Mouse (Mus musculus) limb, embryonic 13.5 days (tissue): ENCODE measurements around the gene Spata6. TPM values are rescaled to one million over a fixed set of nuclear protein-coding genes. Genes with fewer than 3 reads are reported as not detected.
A peak's percentile ranks its signal among the peaks of the same experiment; 100 is the strongest.

Source experiments
- ATAC-seq: fragments of 200-750 bp; cut with Nextera tagmentation; 2 replicates; pipeline ENCODE4 v1.8.0; 2017; ENCODE audit warnings: low read depth, moderate number of reproducible peaks, moderate TSS enrichment; ENCODE audit not compliant: low FRiP score
- H3K27ac ChIP-seq: fragments of 300-500 bp; sonication (generic); 2 replicates; pipeline ENCODE4 v1.5.1; 2015; ENCODE audit warnings: inconsistent platforms, mild to moderate bottlenecking, moderate library complexity
- H3K27me3 ChIP-seq: fragments of 300-500 bp; sonication (generic); 2 replicates; pipeline ENCODE4 v1.6.1; 2015; ENCODE audit warnings: mild to moderate bottlenecking, inconsistent platforms
- H3K36me3 ChIP-seq: fragments of 300-500 bp; sonication (generic); 2 replicates; pipeline ENCODE4 v1.6.1; 2015; ENCODE audit warnings: inconsistent platforms, mild to moderate bottlenecking, moderate library complexity
- H3K4me1 ChIP-seq: fragments of 300-500 bp; sonication (generic); 2 replicates; pipeline ENCODE4 v1.6.1; 2015; ENCODE audit warnings: inconsistent platforms
- H3K4me2 ChIP-seq: fragments of 300-500 bp; sonication (generic); replicated peaks from 2 replicates; pipeline ENCODE4 v1.6.1; 2015; ENCODE audit warnings: inconsistent platforms, mild to moderate bottlenecking, moderate library complexity
- H3K4me3 ChIP-seq: fragments of 300-500 bp; sonication (generic); 2 replicates; pipeline ENCODE4 v1.5.1; 2015; ENCODE audit warnings: moderate library complexity, mild to moderate bottlenecking, inconsistent platforms
- H3K9ac ChIP-seq: fragments of 300-500 bp; sonication (generic); 2 replicates; pipeline ENCODE4 v1.6.1; 2015; ENCODE audit warnings: mild to moderate bottlenecking, inconsistent platforms
- H3K9me3 ChIP-seq: fragments of 300-500 bp; sonication (generic); 2 replicates; pipeline ENCODE4 v1.6.1; 2016; ENCODE audit warnings: inconsistent platforms
- WGBS: fragments of 180-500 bp; shearing (Covaris S2); methylation state at CpG from one replicate; pipeline ENCODE4 v1.1.7; 2015; 5-methylcytosine and 5-hydroxymethylcytosine counted together
- polyA plus RNA-seq: library from polyadenylated mRNA; unstranded; fragments of >200 nt; fragmentation: Nextera tagmentation; extraction: Ambion mirVana; gene quantifications from 2 replicates; pipeline ENCODE4 v1.2.1, GENCODE M21; 2015

Spata6 gene
- 32.1 and 34.9 TPM in 2 replicates for polyA plus RNA-seq

DNA sequence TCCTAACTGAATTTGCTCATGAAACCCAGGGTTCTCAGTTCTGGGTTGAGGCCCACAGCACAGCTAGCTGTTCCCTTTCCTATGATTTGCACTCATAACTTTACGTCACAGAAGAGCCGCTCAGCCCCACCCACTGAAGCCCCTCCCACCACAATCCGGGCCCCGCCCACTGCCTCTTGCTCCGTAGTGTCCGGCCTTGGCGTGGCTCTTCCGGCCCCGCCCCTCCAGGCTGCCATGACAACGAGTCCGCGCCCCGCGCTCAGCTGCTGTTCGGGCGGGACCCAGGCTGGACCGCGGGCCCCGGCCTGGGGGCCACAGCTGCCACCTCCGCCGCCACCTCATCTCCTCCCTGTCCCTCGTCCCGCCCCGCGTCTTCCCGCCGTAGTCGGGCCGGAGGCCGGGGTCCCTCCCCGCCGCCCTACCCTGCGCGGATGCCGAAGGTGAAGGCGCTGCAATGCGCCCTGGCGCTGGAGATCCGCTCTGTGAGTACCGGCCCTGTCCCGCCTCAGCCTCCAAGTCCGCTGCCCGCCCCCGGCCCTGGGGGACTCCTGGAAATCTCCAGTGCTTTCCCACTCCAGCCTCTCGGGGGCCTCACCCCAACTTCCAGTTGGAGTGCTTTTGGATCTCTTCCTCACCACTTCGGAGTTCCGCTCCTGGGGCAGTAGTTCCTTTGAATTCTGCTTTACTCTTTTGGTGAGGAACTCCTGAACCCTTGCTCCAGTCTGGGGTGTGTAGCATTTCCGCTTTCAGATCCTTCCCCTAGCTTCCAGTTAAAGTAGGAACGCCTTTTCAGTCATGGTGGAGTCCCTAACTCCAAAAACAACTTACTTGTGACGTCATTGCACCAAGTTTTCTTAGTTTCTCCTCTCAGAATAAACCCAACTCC is at the start of gene Spata6:
Gene Spata6 (plus strand): TSS at position 209 of the 886 bp plus-strand sequence.
- H3K27me3 ChIP-seq: no peaks in the 10 kb centered on the region
- H3K4me1 ChIP-seq: peaks cover 14% of the 10 kb centered on the region
- peak within 1 kb of the TSS; percentile 84 for H3K27ac ChIP-seq
- WGBS: under 1% methylated on average over 49 of the region's 50 CpGs
- no peaks in the 10 kb centered on the region for H3K36me3 ChIP-seq
- peak within 1 kb of the TSS; percentile 90 for H3K4me3 ChIP-seq
- ATAC-seq: peak; percentile 95
- peak within 1 kb of the TSS; percentile 72 for H3K4me2 ChIP-seq
- H3K9me3 ChIP-seq: no peaks in the 10 kb centered on the region
- peak within 1 kb of the TSS; percentile 82 for H3K9ac ChIP-seq

DNA sequence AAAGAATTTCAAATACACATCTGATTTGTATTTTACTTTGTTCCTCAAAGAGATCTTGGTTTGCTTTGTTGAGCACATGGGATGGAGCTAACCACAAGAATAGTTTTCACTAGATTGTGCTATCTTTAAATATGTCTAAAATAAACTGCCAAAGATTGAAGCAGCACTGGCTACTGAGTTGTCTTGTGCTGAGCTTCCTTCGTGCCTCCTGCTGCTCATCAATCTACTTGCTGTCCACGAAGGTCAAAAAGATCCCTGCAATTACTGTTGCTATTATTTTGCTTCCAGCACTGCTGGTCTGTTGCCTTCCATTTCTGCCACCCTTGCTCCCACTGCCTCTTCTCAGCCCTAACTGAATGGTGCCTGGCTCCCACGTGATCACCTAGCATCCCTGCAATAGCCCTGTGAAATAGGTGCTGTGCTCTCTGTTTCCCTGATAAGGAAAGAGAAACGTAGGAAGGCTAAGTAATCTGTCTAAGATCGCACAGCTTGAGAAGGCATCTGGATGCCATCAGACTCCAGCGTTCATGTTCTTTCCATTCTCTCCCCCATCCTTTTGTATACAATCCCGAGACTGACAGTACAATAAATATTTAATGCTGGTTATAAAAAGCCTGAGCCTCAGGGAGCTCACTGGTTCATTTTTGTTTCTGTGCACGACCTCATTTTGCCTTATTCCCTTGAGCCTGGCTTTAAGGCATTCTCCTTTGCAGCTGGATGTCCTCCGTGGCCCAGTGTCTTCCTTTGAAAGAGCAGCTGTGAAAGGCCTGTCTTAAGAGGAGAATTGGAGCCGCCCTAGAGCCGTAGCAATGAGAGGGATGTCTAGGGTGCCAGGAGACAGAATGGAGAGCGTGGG is 49.0 kb upstream of the Spata6 start:
- ATAC-seq: peak; percentile 83
- Histone ChIP-seq H3K27me3 (no peaks in the 10 kb centered on the region), H3K4me2 (peak overlapping the region; percentile 19; the same call in 1 of the 2 replicates), H3K36me3 (no peaks in the 10 kb centered on the region), H3K4me3 (no peak overlapping the region), H3K9me3 (no peaks in the 10 kb centered on the region), H3K27ac (peak overlapping the region; percentile 59; the same call in 1 of the 2 replicates), H3K4me1 (peaks cover 18% of the 10 kb centered on the region; the same call in 1 of the 2 replicates), H3K9ac (no peak overlapping the region)
- WGBS: 17% methylated on average over 12 of the region's 12 CpGs

DNA sequence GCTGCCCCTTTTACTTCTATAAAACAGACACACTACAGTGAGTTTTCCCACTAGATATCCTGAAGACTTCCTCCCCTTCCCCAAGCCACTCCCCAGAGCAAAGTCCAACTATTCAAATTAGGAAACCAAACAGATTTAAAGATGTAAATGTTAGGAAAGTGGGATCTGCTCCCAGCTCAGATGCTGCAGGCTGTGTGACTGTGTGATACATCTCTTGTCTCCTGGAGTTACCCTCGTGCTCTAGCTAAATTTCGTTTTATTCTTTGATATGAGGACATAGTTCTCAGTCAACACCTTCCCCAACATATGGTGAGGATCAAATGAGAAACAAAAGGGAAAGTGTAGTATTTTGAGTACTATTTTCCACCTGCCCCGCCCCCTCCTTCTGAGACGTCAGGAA is 48.3 kb upstream of the Spata6 start:
- Histone ChIP-seq H3K36me3 (no peaks in the 10 kb centered on the region), H3K27ac (no peak overlapping the region; the same call in 1 of the 2 replicates)
- WGBS: 41% methylated on average over 4 of the region's 4 CpGs

DNA sequence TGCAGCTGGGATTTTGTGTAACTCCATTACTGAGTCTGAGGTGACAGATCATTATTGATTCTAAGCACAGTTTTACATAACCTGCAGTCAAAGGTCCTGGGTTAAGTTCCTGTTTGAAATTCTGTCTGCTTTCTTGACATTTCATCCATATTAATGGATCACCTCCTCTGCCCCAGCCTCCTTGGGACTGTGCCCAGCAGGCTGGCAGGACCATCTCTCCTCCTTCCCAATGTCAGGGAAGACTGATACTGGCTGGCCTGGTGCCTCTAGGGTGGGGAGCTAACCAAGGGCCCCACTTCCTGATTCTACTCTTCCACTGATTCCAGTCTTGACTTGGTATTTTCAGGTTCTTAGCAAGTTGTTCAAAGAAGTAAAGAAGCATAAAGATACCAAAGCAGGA is 45.9 kb upstream of the Spata6 start:
- Histone ChIP-seq H3K27ac (no peak overlapping the region), H3K4me2 (no peak overlapping the region), H3K9me3 (no peaks in the 10 kb centered on the region), H3K36me3 (no peaks in the 10 kb centered on the region), H3K9ac (no peak overlapping the region), H3K4me1 (peaks cover 18% of the 10 kb centered on the region; the same call in 1 of the 2 replicates), H3K4me3 (no peak overlapping the region), H3K27me3 (no peaks in the 10 kb centered on the region)
- no peak for ATAC-seq

More for the DNA sequence above, 48.3 kb upstream of the Spata6 start:
- peak overlapping the region; percentile 19; the same call in 1 of the 2 replicates for H3K4me2 ChIP-seq
- no peak overlapping the region for H3K9ac ChIP-seq
- no peak overlapping the region for H3K4me3 ChIP-seq
- no peaks in the 10 kb centered on the region for H3K27me3 ChIP-seq
- H3K4me1 ChIP-seq: peaks cover 18% of the 10 kb centered on the region; the same call in 1 of the 2 replicates
- H3K9me3 ChIP-seq: no peaks in the 10 kb centered on the region
- no peak for ATAC-seq

DNA sequence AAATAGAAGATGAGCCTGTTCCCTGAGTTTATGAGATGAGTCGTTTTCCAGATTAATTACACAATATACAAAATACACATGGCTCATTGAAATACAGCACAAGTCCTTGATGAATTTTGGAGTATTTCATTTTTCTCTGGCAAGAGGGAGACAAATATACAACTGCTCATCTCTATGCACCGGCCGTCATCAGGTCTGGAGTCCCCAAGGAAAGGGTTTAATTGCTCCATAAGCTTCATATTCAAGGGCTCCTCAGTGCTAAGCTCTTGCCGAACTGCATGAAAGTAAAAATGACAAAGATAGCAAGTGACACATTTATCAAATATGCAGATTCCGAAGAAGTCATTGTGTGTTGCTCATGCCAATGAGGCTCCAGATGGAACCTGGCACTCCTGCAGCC is 37.9 kb upstream of the Spata6 start:
- peaks cover 3% of the 10 kb centered on the region; the same call in 1 of the 2 replicates for H3K4me1 ChIP-seq
- no peaks in the 10 kb centered on the region for H3K27me3 ChIP-seq
- no peaks in the 10 kb centered on the region for H3K9me3 ChIP-seq
- no peak overlapping the region for H3K4me3 ChIP-seq
- no peak overlapping the region for H3K9ac ChIP-seq
- H3K4me2 ChIP-seq: no peak overlapping the region
- H3K27ac ChIP-seq: no peak overlapping the region
- WGBS: 91% methylated on average over 5 of the region's 5 CpGs
- no peaks in the 10 kb centered on the region for H3K36me3 ChIP-seq
- no peak for ATAC-seq

DNA sequence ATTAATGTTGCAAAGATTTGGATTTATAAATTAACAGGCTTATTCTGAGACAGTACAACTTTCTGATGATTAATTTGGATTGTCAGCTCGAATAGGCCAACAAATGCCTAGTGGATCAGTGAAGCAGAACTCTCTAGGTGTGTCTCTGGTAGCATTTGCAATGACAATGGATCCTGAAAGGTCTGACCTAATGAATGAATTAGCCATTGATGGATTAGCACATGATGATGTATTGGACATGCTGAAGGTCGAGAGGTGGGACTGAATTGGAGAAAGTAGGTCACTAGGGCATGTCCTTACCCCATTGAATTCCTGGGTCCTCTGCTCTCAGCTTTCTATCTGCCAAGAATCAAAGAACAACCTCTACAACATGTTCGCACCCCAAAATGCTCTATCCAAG is 37.0 kb upstream of the Spata6 start:
- no peak overlapping the region for H3K27ac ChIP-seq
- no peak overlapping the region for H3K4me2 ChIP-seq
- H3K4me3 ChIP-seq: no peak overlapping the region
- no peaks in the 10 kb centered on the region for H3K27me3 ChIP-seq
- peaks cover 8% of the 10 kb centered on the region; the same call in 1 of the 2 replicates for H3K4me1 ChIP-seq
- H3K9me3 ChIP-seq: no peaks in the 10 kb centered on the region
- WGBS: 74% methylated on average over 3 of the region's 3 CpGs
- no peaks in the 10 kb centered on the region for H3K36me3 ChIP-seq
- H3K9ac ChIP-seq: no peak overlapping the region
- ATAC-seq: no peak

DNA sequence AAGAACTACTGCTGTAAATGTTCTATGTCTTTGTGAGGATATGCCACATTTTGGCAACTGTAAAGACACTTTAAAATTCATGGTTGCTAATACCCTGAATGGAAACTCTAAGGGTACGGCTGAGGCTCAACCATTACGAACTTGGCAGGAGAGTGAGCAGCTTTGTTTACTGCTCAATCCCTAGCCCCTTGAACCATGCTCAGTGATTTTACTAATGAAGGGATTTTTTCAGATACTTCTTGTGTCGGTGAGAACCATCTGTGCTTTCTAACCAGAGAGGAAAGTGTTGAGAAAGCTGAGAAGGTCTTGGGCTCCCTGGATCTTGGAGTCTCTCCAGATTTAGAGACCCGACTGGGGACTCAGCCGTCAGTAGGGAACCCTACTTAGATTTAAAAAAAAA is 35.9 kb upstream of the Spata6 start:
- Histone ChIP-seq H3K9me3 (no peaks in the 10 kb centered on the region), H3K27ac (no peak overlapping the region), H3K4me1 (peaks cover 8% of the 10 kb centered on the region; the same call in 1 of the 2 replicates), H3K9ac (no peak overlapping the region), H3K4me2 (no peak overlapping the region), H3K4me3 (no peak overlapping the region), H3K36me3 (no peaks in the 10 kb centered on the region), H3K27me3 (no peaks in the 10 kb centered on the region)
- ATAC-seq: no peak
- WGBS: 60% methylated on average over 5 of the region's 5 CpGs

DNA sequence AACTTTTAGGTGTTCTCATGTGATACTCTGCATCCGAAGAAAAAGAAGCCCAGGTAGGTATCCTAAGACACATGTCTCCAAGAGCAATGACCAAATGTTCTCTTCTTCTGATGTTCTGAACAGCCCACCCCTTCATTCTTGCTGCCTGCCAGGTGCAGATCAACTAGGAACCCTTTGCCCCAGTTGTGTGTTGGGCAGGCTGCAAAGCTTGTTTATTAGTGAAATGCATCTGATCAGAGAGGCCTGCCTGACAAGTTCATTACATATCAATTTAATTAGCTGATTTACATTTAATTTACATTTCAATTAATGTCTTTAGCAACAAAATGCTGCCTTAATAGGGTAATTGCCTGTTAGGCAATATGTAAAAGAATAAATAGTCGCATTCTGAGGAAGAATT is 33.8 kb upstream of the Spata6 start:
- no peaks in the 10 kb centered on the region for H3K9me3 ChIP-seq
- no peaks in the 10 kb centered on the region for H3K27me3 ChIP-seq
- no peak overlapping the region for H3K9ac ChIP-seq
- H3K4me3 ChIP-seq: no peak overlapping the region
- WGBS: 64% methylated on average over 2 of the region's 2 CpGs
- ATAC-seq: no peak
- H3K36me3 ChIP-seq: no peaks in the 10 kb centered on the region
- no peak overlapping the region for H3K4me2 ChIP-seq
- H3K27ac ChIP-seq: no peak overlapping the region
- peaks cover 20% of the 10 kb centered on the region for H3K4me1 ChIP-seq

DNA sequence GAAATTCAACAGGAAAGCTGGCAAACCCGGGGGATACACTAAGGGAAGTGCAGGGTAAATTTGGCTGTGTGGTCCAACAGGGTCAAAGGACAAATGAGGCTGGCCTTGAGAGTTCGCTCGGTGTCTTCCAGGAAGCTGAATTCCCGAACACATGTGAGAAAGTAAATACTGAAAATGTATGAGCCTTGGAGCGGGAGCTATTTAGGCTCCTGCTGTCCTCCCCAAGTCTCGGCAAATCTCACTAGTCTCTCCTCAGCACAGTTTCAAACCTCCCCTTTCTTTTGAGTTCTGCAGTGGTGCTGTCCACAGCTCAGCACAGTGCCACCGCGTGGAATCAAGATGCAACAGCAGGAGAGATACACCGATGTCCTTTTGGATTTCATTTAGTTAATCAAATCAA is 32.8 kb upstream of the Spata6 start:
- no peak overlapping the region for H3K9ac ChIP-seq
- peaks cover 30% of the 10 kb centered on the region for H3K4me1 ChIP-seq
- ATAC-seq: no peak
- no peaks in the 10 kb centered on the region for H3K27me3 ChIP-seq
- H3K4me3 ChIP-seq: no peak overlapping the region
- no peaks in the 10 kb centered on the region for H3K9me3 ChIP-seq
- H3K36me3 ChIP-seq: no peaks in the 10 kb centered on the region
- WGBS: 6% methylated on average over 9 of the region's 9 CpGs
- H3K4me2 ChIP-seq: peak overlapping the region; percentile 40
- H3K27ac ChIP-seq: no peak overlapping the region

DNA sequence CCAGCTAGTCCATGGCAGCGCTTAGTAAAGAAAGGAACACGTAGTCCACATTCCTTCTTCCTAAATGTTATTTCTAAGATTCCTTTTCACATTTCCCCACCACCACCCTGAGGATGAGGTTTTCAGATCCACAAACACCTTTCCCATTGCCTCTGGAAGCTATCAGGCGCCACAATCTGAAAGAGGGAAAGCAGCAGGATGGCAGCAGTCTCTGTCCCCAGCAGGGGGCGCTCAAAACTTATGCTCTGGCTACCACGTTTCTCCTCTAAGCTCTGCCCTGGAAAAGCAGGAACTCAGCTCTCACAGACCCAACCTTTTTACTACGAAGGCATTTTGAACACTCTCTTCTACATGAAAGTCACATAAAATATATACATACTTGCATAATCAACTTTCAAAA is 32.2 kb upstream of the Spata6 start:
- Histone ChIP-seq H3K27me3 (no peaks in the 10 kb centered on the region), H3K36me3 (no peaks in the 10 kb centered on the region), H3K4me3 (no peak overlapping the region), H3K9me3 (no peaks in the 10 kb centered on the region), H3K9ac (no peak overlapping the region), H3K4me1 (peaks cover 33% of the 10 kb centered on the region), H3K27ac (0 out of 2 replicates have a peak overlapping the region, but pooled peaks have one; percentile 15), H3K4me2 (peak overlapping the region; percentile 53)
- ATAC-seq: no peak
- 13% methylated on average over 6 of the region's 6 CpGs for WGBS

DNA sequence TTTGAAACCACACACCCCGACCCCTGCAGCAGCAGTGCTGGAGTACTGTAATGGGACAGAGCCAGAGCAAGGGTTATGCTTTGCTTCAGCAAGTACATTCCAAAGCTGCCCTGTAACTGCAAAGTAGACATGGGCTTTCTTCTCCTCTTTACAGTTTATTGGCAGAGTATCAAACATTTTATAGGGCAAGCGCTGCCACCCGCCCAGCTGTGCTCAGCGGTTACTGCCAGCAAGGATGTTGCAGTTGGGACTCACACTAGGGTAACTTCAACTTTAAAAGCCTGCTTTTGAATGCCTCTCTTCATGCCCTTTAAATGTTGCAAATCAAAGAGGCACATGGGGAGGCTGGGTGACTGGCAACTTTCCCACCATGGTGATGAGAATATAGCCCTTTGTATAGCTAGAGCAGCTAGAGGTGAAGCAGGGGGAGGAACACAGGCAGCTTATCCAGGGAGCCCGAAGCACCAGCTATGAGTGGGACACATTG is 28.7 kb upstream of the Spata6 start:
- 16% methylated on average over 5 of the region's 5 CpGs for WGBS
- Histone ChIP-seq H3K4me2 (peak overlapping the region; percentile 28), H3K4me3 (no peak overlapping the region), H3K27ac (peak overlapping the region; percentile 82), H3K4me1 (peaks cover 33% of the 10 kb centered on the region), H3K9me3 (no peaks in the 10 kb centered on the region), H3K9ac (no peak overlapping the region), H3K36me3 (no peaks in the 10 kb centered on the region), H3K27me3 (no peaks in the 10 kb centered on the region)
- peak; percentile 93 for ATAC-seq

DNA sequence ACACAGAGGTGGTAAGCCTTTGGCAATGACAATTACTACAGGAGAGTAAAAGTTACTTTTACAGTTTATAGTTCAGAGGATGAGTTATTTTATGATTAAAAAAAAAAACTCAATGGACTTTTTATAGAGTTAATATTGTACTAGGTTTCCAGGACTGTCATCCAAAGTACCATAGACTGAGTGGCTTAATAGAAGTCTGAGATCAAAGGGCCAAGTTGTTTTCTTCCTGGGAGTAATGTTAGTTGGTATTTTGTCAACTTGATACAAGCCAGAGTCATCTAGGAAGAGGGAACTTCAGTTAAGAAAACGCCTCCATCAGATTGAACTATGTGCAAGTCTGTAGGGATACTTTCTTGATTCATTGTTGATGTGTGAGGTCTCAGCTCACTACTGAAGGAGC is 18.4 kb upstream of the Spata6 start:
- H3K4me2 ChIP-seq: no peak overlapping the region
- H3K36me3 ChIP-seq: no peaks in the 10 kb centered on the region
- no peaks in the 10 kb centered on the region for H3K9me3 ChIP-seq
- H3K4me3 ChIP-seq: no peak overlapping the region
- no peak overlapping the region for H3K27ac ChIP-seq
- H3K9ac ChIP-seq: no peak overlapping the region
- no peaks in the 10 kb centered on the region for H3K27me3 ChIP-seq
- no peak for ATAC-seq
- H3K4me1 ChIP-seq: peaks cover 6% of the 10 kb centered on the region; the same call in 1 of the 2 replicates
- 36% methylated on average over 1 of the region's 1 CpGs for WGBS
